Mouse (Mus musculus) stomach, embryonic 15.5 days (tissue): ENCODE results near the gene Snx22. TPM values are rescaled to one million over a fixed set of nuclear protein-coding genes. Genes with fewer than 3 reads are reported as not detected.
A peak's percentile ranks its signal among the peaks of the same experiment; 100 is the strongest.

ENCODE experiments used
- ATAC-seq: fragments of 200-750 bp; cut with Nextera tagmentation; 2 replicates; pipeline ENCODE4 v1.8.0; 2017; ENCODE audit warnings: low read depth, moderate number of reproducible peaks, moderate TSS enrichment; ENCODE audit not compliant: insufficient read depth, low FRiP score
- H3K27ac ChIP-seq: fragments of 300-500 bp; sonication (generic); 2 replicates; pipeline ENCODE4 v1.5.1; 2015; ENCODE audit warnings: mild to moderate bottlenecking, inconsistent platforms
- H3K27me3 ChIP-seq: fragments of 300-500 bp; sonication (generic); replicated peaks from 2 replicates; pipeline ENCODE4 v1.6.1; 2015; ENCODE audit warnings: inconsistent platforms
- H3K36me3 ChIP-seq: fragments of 300-500 bp; sonication (generic); 2 replicates; pipeline ENCODE4 v1.6.1; 2015; ENCODE audit warnings: inconsistent platforms
- H3K4me1 ChIP-seq: fragments of 300-500 bp; sonication (generic); 2 replicates; pipeline ENCODE4 v1.6.1; 2015; ENCODE audit warnings: inconsistent platforms
- H3K4me2 ChIP-seq: fragments of 300-500 bp; sonication (generic); 2 replicates; pipeline ENCODE4 v1.6.1; 2015; ENCODE audit warnings: mild to moderate bottlenecking, inconsistent platforms
- H3K4me3 ChIP-seq: fragments of 300-500 bp; sonication (generic); replicated peaks from 2 replicates; pipeline ENCODE4 v1.5.1; 2015; ENCODE audit warnings: inconsistent platforms
- H3K9ac ChIP-seq: fragments of 300-500 bp; sonication (generic); 2 replicates; pipeline ENCODE4 v1.6.1; 2015; ENCODE audit warnings: inconsistent platforms
- H3K9me3 ChIP-seq: fragments of 300-500 bp; sonication (generic); 2 replicates; pipeline ENCODE4 v1.6.1; 2016; ENCODE audit warnings: inconsistent platforms
- WGBS: fragments of 180-500 bp; shearing (Covaris S2); methylation state at CpG from one replicate; pipeline ENCODE4 v1.1.7; 2015; 5-methylcytosine and 5-hydroxymethylcytosine counted together
- polyA plus RNA-seq: library from polyadenylated mRNA; unstranded; fragments of >200 nt; fragmentation: Nextera tagmentation; extraction: Ambion mirVana; gene quantifications from 2 replicates; pipeline ENCODE4 v1.2.1, GENCODE M21; 2015

Snx22 gene
- polyA plus RNA-seq: 2.2 and 4.6 TPM in 2 replicates

GRCm38 (mm10) chr9:66069583-66069982 lies at the start of gene Snx22:
TSS of gene Snx22 (minus strand) at chr9:66069719.
- peak within 1 kb of the TSS; percentile 48 for H3K4me3 ChIP-seq
- peaks cover 21% of the 10 kb centered on the region for H3K36me3 ChIP-seq
- H3K27ac ChIP-seq: no peak within 1 kb of the TSS
- peak within 1 kb of the TSS; percentile 13; the same call in 1 of the 2 replicates for H3K9ac ChIP-seq
- 2% methylated on average over 22 of the region's 22 CpGs for WGBS
- H3K4me2 ChIP-seq: peak within 1 kb of the TSS; percentile 98
- peaks cover 6% of the 10 kb centered on the region for H3K4me1 ChIP-seq
- H3K27me3 ChIP-seq: peaks cover 11% of the 10 kb centered on the region; the same call in 1 of the 2 replicates
- ATAC-seq: peak; percentile 97
- no peaks in the 10 kb centered on the region for H3K9me3 ChIP-seq

GRCm38 (mm10) chr9:66116890-66117289 lies 47.4 kb upstream of the Snx22 start:
- no peak overlapping the region for H3K4me3 ChIP-seq
- no peaks in the 10 kb centered on the region for H3K27me3 ChIP-seq
- no peak for ATAC-seq
- H3K27ac ChIP-seq: no peak overlapping the region
- no peak overlapping the region for H3K4me2 ChIP-seq
- no peaks in the 10 kb centered on the region for H3K9me3 ChIP-seq
- WGBS: 55% methylated on average over 8 of the region's 8 CpGs
- 0 out of 2 replicates have a peak, but pooled peaks cover 3% of the 10 kb centered on the region for H3K36me3 ChIP-seq
- no peak overlapping the region for H3K9ac ChIP-seq
- no peaks in the 10 kb centered on the region for H3K4me1 ChIP-seq

GRCm38 (mm10) chr9:66114341-66114740 lies 44.8 kb upstream of the Snx22 start:
- H3K27ac ChIP-seq: no peak overlapping the region
- no peak overlapping the region for H3K9ac ChIP-seq
- ATAC-seq: no peak
- no peak overlapping the region for H3K4me2 ChIP-seq
- no peaks in the 10 kb centered on the region for H3K27me3 ChIP-seq
- H3K9me3 ChIP-seq: no peaks in the 10 kb centered on the region
- H3K36me3 ChIP-seq: 0 out of 2 replicates have a peak, but pooled peaks cover 6% of the 10 kb centered on the region
- no peak overlapping the region for H3K4me3 ChIP-seq
- WGBS: 87% methylated on average over 3 of the region's 3 CpGs
- H3K4me1 ChIP-seq: no peaks in the 10 kb centered on the region

- no peak overlapping the region for H3K27ac ChIP-seq
- H3K4me3 ChIP-seq: no peak overlapping the region
- H3K27me3 ChIP-seq: no peaks in the 10 kb centered on the region
- no peak overlapping the region for H3K4me2 ChIP-seq
- H3K9ac ChIP-seq: no peak overlapping the region
- no peaks in the 10 kb centered on the region for H3K4me1 ChIP-seq
- H3K36me3 ChIP-seq: 0 out of 2 replicates have a peak, but pooled peaks cover 9% of the 10 kb centered on the region
- no peak for ATAC-seq
- 80% methylated on average over 8 of the region's 8 CpGs for WGBS
- no peaks in the 10 kb centered on the region for H3K9me3 ChIP-seq
These were observed 41.3 kb upstream of the Snx22 start for GRCm38 (mm10) chr9:66110611-66111379.

GRCm38 (mm10) chr9:66110126-66110525 lies 40.6 kb upstream of the Snx22 start:
- no peak overlapping the region for H3K4me2 ChIP-seq
- 0 out of 2 replicates have a peak, but pooled peaks cover 9% of the 10 kb centered on the region for H3K36me3 ChIP-seq
- no peak for ATAC-seq
- no peaks in the 10 kb centered on the region for H3K27me3 ChIP-seq
- no peaks in the 10 kb centered on the region for H3K9me3 ChIP-seq
- no peak overlapping the region for H3K27ac ChIP-seq
- H3K4me1 ChIP-seq: no peaks in the 10 kb centered on the region
- WGBS: 68% methylated on average over 8 of the region's 8 CpGs
- no peak overlapping the region for H3K4me3 ChIP-seq
- H3K9ac ChIP-seq: no peak overlapping the region

GRCm38 (mm10) chr9:66109574-66109973 lies 40.1 kb upstream of the Snx22 start:
- no peak overlapping the region for H3K27ac ChIP-seq
- no peaks in the 10 kb centered on the region for H3K27me3 ChIP-seq
- no peaks in the 10 kb centered on the region for H3K9me3 ChIP-seq
- no peak overlapping the region for H3K9ac ChIP-seq
- no peaks in the 10 kb centered on the region for H3K4me1 ChIP-seq
- peaks cover 15% of the 10 kb centered on the region; the same call in 1 of the 2 replicates for H3K36me3 ChIP-seq
- no peak overlapping the region for H3K4me3 ChIP-seq
- 100% methylated on average over 1 of the region's 1 CpGs for WGBS
- H3K4me2 ChIP-seq: no peak overlapping the region
- no peak for ATAC-seq

GRCm38 (mm10) chr9:66105168-66105567 lies 35.6 kb upstream of the Snx22 start:
- WGBS: 85% methylated on average over 8 of the region's 8 CpGs
- Histone ChIP-seq H3K9me3 (no peaks in the 10 kb centered on the region), H3K36me3 (peaks cover 28% of the 10 kb centered on the region), H3K27ac (no peak overlapping the region), H3K4me2 (no peak overlapping the region), H3K27me3 (no peaks in the 10 kb centered on the region), H3K4me3 (no peak overlapping the region), H3K4me1 (no peaks in the 10 kb centered on the region), H3K9ac (no peak overlapping the region)
- ATAC-seq: no peak

- no peak overlapping the region for H3K4me2 ChIP-seq
- no peak overlapping the region for H3K9ac ChIP-seq
- H3K27ac ChIP-seq: no peak overlapping the region
- 88% methylated on average over 4 of the region's 4 CpGs for WGBS
- ATAC-seq: no peak
- peaks cover 28% of the 10 kb centered on the region for H3K36me3 ChIP-seq
- H3K4me1 ChIP-seq: no peaks in the 10 kb centered on the region
- no peak overlapping the region for H3K4me3 ChIP-seq
- no peaks in the 10 kb centered on the region for H3K9me3 ChIP-seq
- H3K27me3 ChIP-seq: no peaks in the 10 kb centered on the region
These were observed 35.1 kb upstream of the Snx22 start for GRCm38 (mm10) chr9:66104601-66105000.

GRCm38 (mm10) chr9:66102668-66103067 lies 33.1 kb upstream of the Snx22 start:
- no peaks in the 10 kb centered on the region for H3K4me1 ChIP-seq
- H3K9ac ChIP-seq: no peak overlapping the region
- 88% methylated on average over 6 of the region's 6 CpGs for WGBS
- ATAC-seq: no peak
- no peak overlapping the region for H3K27ac ChIP-seq
- peaks cover 26% of the 10 kb centered on the region for H3K36me3 ChIP-seq
- H3K27me3 ChIP-seq: no peaks in the 10 kb centered on the region
- H3K4me3 ChIP-seq: no peak overlapping the region
- H3K9me3 ChIP-seq: no peaks in the 10 kb centered on the region
- H3K4me2 ChIP-seq: no peak overlapping the region

- H3K9ac ChIP-seq: no peak overlapping the region
- H3K36me3 ChIP-seq: peaks cover 32% of the 10 kb centered on the region
- H3K27ac ChIP-seq: no peak overlapping the region
- H3K4me1 ChIP-seq: no peaks in the 10 kb centered on the region
- no peak overlapping the region for H3K4me3 ChIP-seq
- H3K4me2 ChIP-seq: no peak overlapping the region
- no peaks in the 10 kb centered on the region for H3K9me3 ChIP-seq
- no peaks in the 10 kb centered on the region for H3K27me3 ChIP-seq
- ATAC-seq: no peak
- WGBS: 74% methylated on average over 8 of the region's 8 CpGs
These were observed 32.1 kb upstream of the Snx22 start for GRCm38 (mm10) chr9:66101577-66101976.

- Histone ChIP-seq H3K36me3 (peaks cover 56% of the 10 kb centered on the region), H3K9me3 (no peaks in the 10 kb centered on the region), H3K27me3 (no peaks in the 10 kb centered on the region), H3K4me2 (no peak overlapping the region), H3K9ac (no peak overlapping the region), H3K4me3 (no peak overlapping the region), H3K27ac (peak overlapping the region; percentile 59), H3K4me1 (peaks cover 12% of the 10 kb centered on the region; the same call in 1 of the 2 replicates)
- WGBS: 54% methylated on average over 2 of the region's 2 CpGs
- no peak for ATAC-seq
These were observed 23.1 kb upstream of the Snx22 start for GRCm38 (mm10) chr9:66092664-66093063.

- Histone ChIP-seq H3K27ac (peak overlapping the region; percentile 59), H3K9me3 (no peaks in the 10 kb centered on the region), H3K4me3 (no peak overlapping the region), H3K27me3 (no peaks in the 10 kb centered on the region), H3K4me1 (peaks cover 12% of the 10 kb centered on the region; the same call in 1 of the 2 replicates), H3K9ac (no peak overlapping the region), H3K4me2 (no peak overlapping the region), H3K36me3 (peaks cover 55% of the 10 kb centered on the region)
- 32% methylated on average over 6 of the region's 6 CpGs for WGBS
- ATAC-seq: peak; percentile 57
These were observed 22.1 kb upstream of the Snx22 start for GRCm38 (mm10) chr9:66091327-66092231.
